Mouse (Mus musculus) limb, embryonic 14.5 days (tissue): ENCODE measurements around the gene Pnliprp1. TPM values are rescaled to one million over a fixed set of nuclear protein-coding genes. Genes with fewer than 3 reads are reported as not detected.

ENCODE experiments used
- ATAC-seq: fragments of 200-750 bp; cut with Nextera tagmentation; 2 replicates; pipeline ENCODE4 v1.8.0; 2017; ENCODE audit warnings: low read depth, moderate number of reproducible peaks, moderate TSS enrichment; ENCODE audit not compliant: low FRiP score
- DNase-seq: peaks from one replicate; pipeline ENCODE4 v3.0.0-alpha.2; 2015; ENCODE audit warnings: low spot score
- H3K27ac ChIP-seq: fragments of 300-500 bp; sonication (generic); replicated peaks from 2 replicates; pipeline ENCODE4 v1.5.1; 2014; ENCODE audit warnings: low read depth, mild to moderate bottlenecking, low read length, moderate library complexity, mixed read lengths
- H3K27me3 ChIP-seq: fragments of 300-500 bp; sonication (generic); 2 replicates; pipeline ENCODE4 v1.6.1; 2014; ENCODE audit warnings: low read length, mixed read lengths; ENCODE audit not compliant: control insufficient read depth, insufficient read depth
- H3K36me3 ChIP-seq: fragments of 300-500 bp; sonication (generic); 2 replicates; pipeline ENCODE4 v1.6.1; 2014; ENCODE audit warnings: mild to moderate bottlenecking, low read length, moderate library complexity, mixed read lengths; ENCODE audit not compliant: control insufficient read depth, insufficient read depth
- H3K4me1 ChIP-seq: fragments of 300-500 bp; sonication (generic); 2 replicates; pipeline ENCODE4 v1.6.1; 2014; ENCODE audit warnings: antibody characterized with exemption, low read length, mixed read lengths; ENCODE audit not compliant: control insufficient read depth, insufficient read depth
- H3K4me2 ChIP-seq: fragments of 300-500 bp; sonication (generic); replicated peaks from 2 replicates; pipeline ENCODE4 v1.6.1; 2014; ENCODE audit warnings: low read depth, mild to moderate bottlenecking, low read length, moderate library complexity; ENCODE audit not compliant: severe bottlenecking
- H3K4me3 ChIP-seq: fragments of 300-500 bp; sonication (generic); replicated peaks from 2 replicates; pipeline ENCODE4 v1.5.1; 2014; ENCODE audit warnings: low read length
- H3K9ac ChIP-seq: fragments of 300-500 bp; sonication (generic); 2 replicates; pipeline ENCODE4 v1.6.1; 2014; ENCODE audit warnings: mild to moderate bottlenecking, low read depth, low read length, moderate library complexity; ENCODE audit not compliant: severe bottlenecking
- H3K9me3 ChIP-seq: fragments of 300-500 bp; sonication (generic); 2 replicates; pipeline ENCODE4 v1.6.1; 2016; ENCODE audit warnings: low read length; ENCODE audit not compliant: control insufficient read depth
- POLR2A ChIP-seq: fragments of 200-500 bp; IDR thresholded peaks from 2 replicates; pipeline ENCODE4 v1.8.0; 2012; ENCODE audit warnings: inconsistent platforms, mild to moderate bottlenecking, moderate library complexity, borderline replicate concordance; ENCODE audit not compliant: insufficient read depth, insufficient read length; ENCODE audit errors: extremely low read depth
- WGBS: fragments of 180-500 bp; shearing (Covaris S2); extraction: QIAGEN DNeasy Blood & Tissue Kit; methylation state at CpG from one replicate; pipeline ENCODE4 v1.1.7; 2014; 5-methylcytosine and 5-hydroxymethylcytosine counted together
- polyA plus RNA-seq, 2 experiments: library from polyadenylated mRNA; depleted of rRNA in 1 of 2; stranded (reverse) in 1 of 2; unstranded in 1 of 2; fragments of >200 nt; fragmentation: Nextera tagmentation in 1 of 2; extraction: Ambion mirVana in 1 of 2; gene quantifications; 2 replicates each; pipeline versions ENCODE4 v1.2.1 to v1.2.3; 2012 to 2014

Gene Pnliprp1
- polyA plus RNA-seq, 2 experiments: 0.06 to 0.36 TPM

DNA sequence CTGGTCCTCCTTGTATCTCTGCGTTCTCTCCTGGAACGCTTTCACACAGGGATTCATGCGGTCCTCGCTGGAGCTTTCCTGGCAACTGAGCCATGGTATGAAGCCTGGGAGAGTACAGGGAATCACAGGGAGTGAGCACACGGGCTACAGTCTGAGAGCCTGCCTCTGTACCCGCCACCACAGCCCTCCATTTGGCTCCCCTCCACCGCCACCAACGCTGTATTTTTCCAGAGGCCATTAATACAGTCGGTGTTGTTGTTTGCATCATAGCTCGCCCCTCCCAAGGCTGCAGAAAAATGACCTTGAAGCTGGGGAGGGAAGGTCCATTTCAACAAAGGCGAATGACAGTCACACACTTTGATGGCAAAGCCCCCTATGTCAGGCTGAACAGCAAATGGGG lies 60.5 kb downstream of the Pnliprp1 start:
- WGBS: 76% methylated on average over 11 of the region's 11 CpGs
- DNase-seq: no peak
- no peak overlapping the region for H3K4me3 ChIP-seq
- H3K36me3 ChIP-seq: no peaks in the 10 kb centered on the region
- TF ChIP-seq POLR2A: no peak
- no peaks in the 10 kb centered on the region for H3K27me3 ChIP-seq
- no peaks in the 10 kb centered on the region for H3K9me3 ChIP-seq
- H3K4me1 ChIP-seq: no peaks in the 10 kb centered on the region
- no peak overlapping the region for H3K27ac ChIP-seq
- H3K4me2 ChIP-seq: no peak overlapping the region
- H3K9ac ChIP-seq: no peak overlapping the region
- no peak for ATAC-seq

Other genes with a start within 250 kb of the Pnliprp1 start
- gene Ccdc172, start 216.9 kb upstream of the Pnliprp1 start, polyA plus RNA-seq (2012; rRNA removed): not detected in 2 replicates
- gene Ccdc172, start 216.9 kb upstream of the Pnliprp1 start, polyA plus RNA-seq (2014; fragmentation: Nextera tagmentation; extraction: Ambion mirVana): not detected in 2 replicates
- 0.14 TPM in 1 of 2 replicates, not detected in the other for gene Pnlip, start 76.4 kb upstream of the Pnliprp1 start, polyA plus RNA-seq (2012; rRNA removed)
- gene Pnlip, start 76.4 kb upstream of the Pnliprp1 start, polyA plus RNA-seq (2014; fragmentation: Nextera tagmentation; extraction: Ambion mirVana): not detected in 2 replicates
- gene Pnliprp2, start 30.8 kb downstream of the Pnliprp1 start, polyA plus RNA-seq (2012; rRNA removed): 0.04 TPM in 1 of 2 replicates, not detected in the other
- gene Pnliprp2, start 30.8 kb downstream of the Pnliprp1 start, polyA plus RNA-seq (2014; fragmentation: Nextera tagmentation; extraction: Ambion mirVana): not detected in 2 replicates
- gene 1700019N19Rik, start 65.6 kb downstream of the Pnliprp1 start, polyA plus RNA-seq (2012; rRNA removed): not detected in 2 replicates
- not detected in 2 replicates for gene 1700019N19Rik, start 65.6 kb downstream of the Pnliprp1 start, polyA plus RNA-seq (2014; fragmentation: Nextera tagmentation; extraction: Ambion mirVana)
- 0.28 and 0.31 TPM in 2 replicates for gene Eno4, start 214.5 kb downstream of the Pnliprp1 start, polyA plus RNA-seq (2012; rRNA removed)
- 0.17 and 0.19 TPM in 2 replicates for gene Eno4, start 214.5 kb downstream of the Pnliprp1 start, polyA plus RNA-seq (2014; fragmentation: Nextera tagmentation; extraction: Ambion mirVana)
- 6.1 and 7.7 TPM in 2 replicates for gene Hspa12a, start 214.8 kb downstream of the Pnliprp1 start, polyA plus RNA-seq (2012; rRNA removed)
- gene Hspa12a, start 214.8 kb downstream of the Pnliprp1 start, polyA plus RNA-seq (2014; fragmentation: Nextera tagmentation; extraction: Ambion mirVana): 2.3 and 2.4 TPM in 2 replicates